Mouse (Mus musculus) erythroblast, embryonic 14.5 days (primary cell): ENCODE data around the gene Ssna1. TPM values are rescaled to one million over a fixed set of nuclear protein-coding genes. Genes with fewer than 3 reads are reported as not detected.

Source experiments
- H3K27me3 ChIP-seq: 2 replicates; pipeline ENCODE4 v1.6.1; 2012; ENCODE audit warnings: inconsistent platforms; ENCODE audit not compliant: control insufficient read depth
- H3K36me3 ChIP-seq: 2 replicates; pipeline ENCODE4 v1.6.1; 2012; ENCODE audit warnings: mild to moderate bottlenecking, inconsistent platforms; ENCODE audit not compliant: control insufficient read depth
- H3K4me1 ChIP-seq: 2 replicates; pipeline ENCODE4 v1.6.1; 2012; ENCODE audit warnings: inconsistent platforms; ENCODE audit not compliant: control insufficient read depth
- H3K4me3 ChIP-seq: replicated peaks from 2 replicates; pipeline ENCODE3; 2012; ENCODE audit warnings: moderate library complexity, mild to moderate bottlenecking, inconsistent platforms
- H3K9me3 ChIP-seq: 2 replicates; pipeline ENCODE4 v1.6.1; 2012; ENCODE audit warnings: low read length, inconsistent platforms, mixed read lengths; ENCODE audit not compliant: control insufficient read depth
- GATA1 ChIP-seq: IDR thresholded peaks from 2 replicates; pipeline ENCODE4 v1.6.1; 2012; ENCODE audit warnings: low read length, inconsistent platforms, mixed read lengths
- TAL1 ChIP-seq: IDR thresholded peaks from 3 replicates; pipeline ENCODE4 v1.6.1; 2012; ENCODE audit warnings: low read length, inconsistent platforms, mixed read lengths
- polyA plus RNA-seq: library from polyadenylated mRNA; stranded (reverse); fragments of >175 nt; gene quantifications from 2 replicates; pipeline ENCODE4 v1.2.3, GENCODE M21; 2012

Ssna1 gene
- polyA plus RNA-seq, 1 experiment: 22.8 TPM

- Histone ChIP-seq H3K27me3 (peaks cover 85% of the 10 kb centered on the region), H3K9me3 (peaks cover 3% of the 10 kb centered on the region; the same call in 1 of the 2 replicates), H3K4me1 (peaks cover 18% of the 10 kb centered on the region), H3K36me3 (peaks cover under 1% of the 10 kb centered on the region), H3K4me3 (no peak overlapping the region)
- TF ChIP-seq GATA1 (no peak), TAL1 (no peak)
Measured at GRCm38 (mm10) chr2:25291184-25292053, 19.2 kb upstream of the Ssna1 start.

DNA sequence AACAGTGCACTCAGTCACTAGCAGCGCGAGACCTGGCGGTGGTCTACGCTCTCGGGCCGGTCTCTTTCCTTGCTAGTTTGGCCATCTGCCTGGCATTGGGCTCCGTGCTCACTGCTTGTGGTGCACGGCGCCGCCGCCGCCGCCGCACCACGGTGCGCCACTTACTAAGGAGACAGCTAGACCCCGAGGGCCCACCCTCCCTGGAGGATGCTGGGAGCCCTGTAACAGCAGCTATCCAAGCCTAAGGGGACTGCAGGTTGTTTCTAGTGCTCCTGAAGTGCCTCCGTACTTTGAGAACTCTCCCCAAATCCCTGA, 18.5 kb upstream of the Ssna1 start:
- Histone ChIP-seq H3K36me3 (peaks cover 6% of the 10 kb centered on the region), H3K9me3 (peaks cover 3% of the 10 kb centered on the region; the same call in 1 of the 2 replicates), H3K4me1 (peaks cover 22% of the 10 kb centered on the region), H3K4me3 (no peak overlapping the region), H3K27me3 (peaks cover 79% of the 10 kb centered on the region)
- no peak for TF ChIP-seq TAL1
- TF ChIP-seq GATA1: no peak

- H3K4me1 ChIP-seq: peaks cover 22% of the 10 kb centered on the region
- no peak overlapping the region for H3K4me3 ChIP-seq
- peaks cover 11% of the 10 kb centered on the region for H3K36me3 ChIP-seq
- H3K27me3 ChIP-seq: peaks cover 74% of the 10 kb centered on the region
- H3K9me3 ChIP-seq: peaks cover 3% of the 10 kb centered on the region; the same call in 1 of the 2 replicates
- no peak for TF ChIP-seq GATA1
Measured at GRCm38 (mm10) chr2:25290101-25290815, 18.0 kb upstream of the Ssna1 start.

DNA sequence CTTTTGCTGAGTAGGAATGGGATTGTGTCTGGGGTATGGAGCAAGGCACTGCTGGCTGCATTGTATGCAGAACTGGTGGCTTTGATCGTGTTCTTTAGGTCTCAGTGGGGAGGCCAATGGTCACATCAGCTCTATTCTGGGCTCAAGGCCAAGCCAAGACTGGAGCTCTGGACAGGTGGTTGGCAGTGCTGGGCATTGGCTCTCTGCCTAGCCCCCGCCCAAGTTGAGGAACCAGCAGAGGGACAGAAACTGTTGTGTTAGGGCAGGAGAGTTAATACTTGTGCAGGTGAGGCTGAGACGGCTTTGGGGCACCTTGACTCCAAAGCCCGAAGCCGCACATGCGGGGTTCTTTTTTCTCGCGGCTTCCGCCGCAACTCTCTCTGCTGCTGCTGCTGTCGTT, 17.4 kb upstream of the Ssna1 start, which contains the start of gene Lrrc26:
Lrrc26 (plus strand) TSS at position 265 of the 400 bp plus-strand sequence.
- no peak for TF ChIP-seq GATA1
- no peak for TF ChIP-seq TAL1
- H3K9me3 ChIP-seq: peaks cover 3% of the 10 kb centered on the region; the same call in 1 of the 2 replicates
- H3K4me1 ChIP-seq: peaks cover 22% of the 10 kb centered on the region
- peaks cover 17% of the 10 kb centered on the region for H3K36me3 ChIP-seq
- peaks cover 68% of the 10 kb centered on the region for H3K27me3 ChIP-seq
- no peak within 1 kb of the TSS for H3K4me3 ChIP-seq

DNA sequence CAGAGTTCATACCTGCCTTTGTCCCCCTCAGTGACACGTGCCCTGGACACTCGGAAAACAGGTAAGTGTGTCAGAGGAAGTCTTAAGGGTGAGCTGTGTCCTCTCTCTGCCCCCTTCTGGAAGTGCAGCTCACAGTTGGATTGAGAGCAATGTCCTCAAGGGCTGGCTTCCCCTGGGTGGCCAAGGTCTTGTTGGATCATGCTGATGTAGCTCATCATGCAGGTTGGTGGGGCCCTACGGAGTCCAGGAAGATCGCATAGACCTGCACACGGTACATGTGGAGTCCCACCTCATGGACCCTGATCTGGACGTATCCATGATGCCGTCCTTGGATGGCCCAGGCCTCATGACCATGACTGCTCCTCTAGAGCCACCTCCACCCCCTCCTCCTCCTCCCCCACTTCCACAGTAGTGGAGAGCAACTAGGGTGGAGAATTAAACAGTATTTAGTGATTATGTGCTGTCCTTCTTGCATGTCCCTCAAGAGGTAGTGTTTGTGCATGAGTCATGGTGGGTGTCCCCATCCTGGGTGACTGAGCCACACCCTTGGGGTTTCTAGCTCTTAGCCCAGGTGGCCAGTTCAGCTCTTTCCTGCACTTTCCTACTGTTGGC, 16.6 kb upstream of the Ssna1 start:
- TF ChIP-seq TAL1 (no peak), GATA1 (no peak)
- H3K27me3 ChIP-seq: peaks cover 60% of the 10 kb centered on the region
- peaks cover 3% of the 10 kb centered on the region; the same call in 1 of the 2 replicates for H3K9me3 ChIP-seq
- H3K36me3 ChIP-seq: peaks cover 26% of the 10 kb centered on the region
- no peak overlapping the region for H3K4me3 ChIP-seq
- H3K4me1 ChIP-seq: peaks cover 22% of the 10 kb centered on the region

GRCm38 (mm10) chr2:25287927-25288649, 15.8 kb upstream of the Ssna1 start, which contains the start of gene Tmem210:
TSS of gene Tmem210 (plus strand) at chr2:25288145.
- H3K36me3 ChIP-seq: peaks cover 32% of the 10 kb centered on the region
- TF ChIP-seq GATA1 (no peak), TAL1 (no peak)
- H3K4me1 ChIP-seq: peaks cover 22% of the 10 kb centered on the region
- peaks cover 3% of the 10 kb centered on the region; the same call in 1 of the 2 replicates for H3K9me3 ChIP-seq
- H3K4me3 ChIP-seq: no peak within 1 kb of the TSS
- peaks cover 53% of the 10 kb centered on the region for H3K27me3 ChIP-seq

DNA sequence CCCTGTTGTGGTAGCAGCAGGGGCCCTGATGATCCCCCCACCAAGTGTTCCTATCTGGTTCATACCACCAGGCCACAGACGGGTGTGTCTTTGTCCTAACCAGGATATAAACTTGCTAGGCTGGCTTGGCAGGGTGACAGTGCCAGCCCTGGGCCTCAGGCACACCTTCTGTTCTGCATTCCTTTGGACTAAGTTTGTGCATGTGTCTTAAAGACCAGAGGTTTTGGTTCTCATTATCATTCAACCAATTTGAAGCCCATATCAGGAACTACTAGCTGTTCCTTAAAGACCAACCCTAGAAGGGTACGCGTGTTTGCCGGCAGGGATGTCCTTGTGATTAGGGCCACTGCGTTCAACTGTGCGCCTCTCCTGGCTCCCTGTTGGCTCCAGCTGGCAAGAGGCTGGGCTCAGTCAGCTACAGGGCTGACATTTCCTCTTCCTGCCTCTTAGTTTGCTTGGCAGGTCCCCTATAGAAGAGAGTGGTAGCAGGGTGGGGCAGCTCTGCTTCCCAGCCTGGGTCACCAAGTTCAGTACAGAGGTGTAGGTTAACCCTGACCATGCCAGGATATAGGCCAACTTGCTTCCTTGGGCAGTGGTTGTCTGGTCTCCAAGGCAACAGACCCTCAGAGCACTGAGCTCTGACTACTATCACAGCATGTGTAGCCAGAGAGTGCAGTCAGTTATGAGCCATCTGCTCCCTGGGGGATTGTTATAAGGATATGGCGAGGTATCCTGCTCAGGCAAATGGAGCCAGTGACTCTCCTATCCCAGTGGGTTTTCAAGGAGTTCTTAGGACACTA, 14.8 kb upstream of the Ssna1 start:
- Histone ChIP-seq H3K4me1 (peaks cover 21% of the 10 kb centered on the region), H3K4me3 (no peak overlapping the region), H3K9me3 (peaks cover 3% of the 10 kb centered on the region; the same call in 1 of the 2 replicates), H3K36me3 (peaks cover 43% of the 10 kb centered on the region), H3K27me3 (peaks cover 42% of the 10 kb centered on the region)
- TF ChIP-seq TAL1: no peak
- TF ChIP-seq GATA1: no peak

- no peak overlapping the region for H3K4me3 ChIP-seq
- peaks cover 47% of the 10 kb centered on the region for H3K36me3 ChIP-seq
- peaks cover 19% of the 10 kb centered on the region for H3K4me1 ChIP-seq
- H3K27me3 ChIP-seq: peaks cover 35% of the 10 kb centered on the region
- peaks cover 3% of the 10 kb centered on the region; the same call in 1 of the 2 replicates for H3K9me3 ChIP-seq
- TF ChIP-seq TAL1: no peak
- TF ChIP-seq GATA1: no peak
Measured at GRCm38 (mm10) chr2:25286314-25286713, 14.1 kb upstream of the Ssna1 start.
